Comparison of ENCODE assay signal across 15 mouse cellular contexts in the genomic region with DNA sequence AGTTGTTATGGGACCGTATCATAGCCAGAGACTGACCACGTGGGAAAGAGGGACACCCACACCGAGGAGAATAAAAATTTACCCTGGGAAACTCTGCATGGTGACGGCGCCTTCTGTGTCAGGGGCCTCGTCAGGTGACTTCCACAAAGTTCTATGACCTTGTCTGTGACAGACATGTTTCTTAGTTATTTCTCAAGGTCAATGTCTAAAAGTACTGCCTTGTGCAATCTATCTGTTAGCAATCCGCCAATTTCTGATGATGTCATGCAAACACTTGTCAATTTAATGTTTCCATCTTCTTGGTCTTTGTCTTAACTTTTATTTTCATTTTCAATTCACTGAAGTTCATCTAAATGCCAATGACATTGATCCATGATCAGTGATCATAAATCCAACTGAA.
"Had no signal": no experiment of that assay in that cellular context is flagged by ENCODE, and none has a peak within 500 bp of the region (broad histone marks: within the 10 kb centered on the region; RNA-seq: fewer than 3 reads in every experiment).

No protein-coding gene starts in this region.

- H3K4me1 ChIP-seq: lung, embryonic 15.5 days; neural tube, embryonic 12.5 days; stomach, embryonic 15.5 days had no signal

- DNase-seq: lung, adult 2 months; lung, postnatal 14 days; lung, postnatal 36 days; right cerebral cortex, postnatal 14 days; thymus, adult 2 months; thymus, postnatal 25 days; thymus, postnatal 4 days had no signal

- H3K27me3 ChIP-seq: lung, embryonic 15.5 days; megakaryocyte, embryonic 14.5 days; midbrain, embryonic 13.5 days; midbrain, embryonic 15.5 days; neural tube, embryonic 12.5 days; stomach, embryonic 15.5 days had no signal

- H3K27ac ChIP-seq: lung, embryonic 15.5 days; macrophage; midbrain, embryonic 13.5 days; midbrain, embryonic 15.5 days; neural tube, embryonic 12.5 days; stomach, embryonic 15.5 days; stomach, postnatal 0 days had no signal

- H3K4me3 ChIP-seq: lung, embryonic 15.5 days; megakaryocyte, embryonic 14.5 days; midbrain, embryonic 13.5 days; midbrain, embryonic 15.5 days; neural tube, embryonic 12.5 days; stomach, embryonic 15.5 days had no signal
